Mouse (Mus musculus): ENCODE measurements around the gene Slfn3. TPM values are rescaled to one million over a fixed set of nuclear protein-coding genes. Genes with fewer than 3 reads are reported as not detected.
"Not testable (repeated sequence)": the region's sequence is repeated elsewhere in the genome, so short reads cannot be mapped to it uniquely, and the experiment has no call there.

Gene Slfn3
- polyA plus RNA-seq, 1 experiment from 2014 or later = 1.3 TPM

DNA sequence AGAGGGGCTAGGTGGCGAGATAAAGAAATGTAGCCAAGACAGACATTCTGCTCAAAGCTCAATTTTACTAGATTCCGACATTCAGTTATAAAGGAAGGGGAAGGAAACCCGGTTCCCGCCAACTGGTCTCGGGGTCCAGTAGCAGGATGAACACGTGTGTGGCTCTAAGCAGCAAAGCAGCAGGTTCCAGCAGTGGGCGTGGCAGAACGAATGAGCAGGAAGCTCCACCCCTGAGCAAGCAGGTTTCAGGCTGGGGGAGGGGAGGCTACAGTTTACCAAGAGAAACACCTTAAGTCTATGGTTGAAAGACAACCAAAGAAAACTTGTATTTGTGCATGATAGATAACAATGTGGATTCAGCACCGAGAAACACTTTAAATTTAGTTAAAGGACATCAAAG lies 46.3 kb downstream of the Slfn3 start:
- not testable (repeated sequence) for ATAC-seq (ENCODE audit: insufficient number of reproducible peaks, insufficient read depth, low FRiP score, low read depth); H3K27ac ChIP-seq (replicated peaks in 1 of 2; ENCODE audit: control insufficient read depth in 1 of 2, insufficient read depth in 1 of 2, low read depth in 2 of 2, low read length in 2 of 2); H3K36me3 ChIP-seq (ENCODE audit: control insufficient read depth, insufficient read depth, low read length); H3K27me3 ChIP-seq (ENCODE audit: control insufficient read depth, insufficient read depth, low read length); H3K9ac ChIP-seq (ENCODE audit: low read length); H3K9me3 ChIP-seq (ENCODE audit: control insufficient read depth, low read length); H3K4me3 ChIP-seq (ENCODE audit: control insufficient read depth in 1 of 2, insufficient read depth in 1 of 2, low read depth in 1 of 2, low read length in 2 of 2); H3K4me1 ChIP-seq (ENCODE audit: control insufficient read depth in 2 of 2, insufficient read depth in 2 of 2, low read length in 2 of 2); H3K4me2 ChIP-seq (ENCODE audit: low read length)
- WGBS = 72% methylated on average over 9 of the region's 9 CpGs

DNA sequence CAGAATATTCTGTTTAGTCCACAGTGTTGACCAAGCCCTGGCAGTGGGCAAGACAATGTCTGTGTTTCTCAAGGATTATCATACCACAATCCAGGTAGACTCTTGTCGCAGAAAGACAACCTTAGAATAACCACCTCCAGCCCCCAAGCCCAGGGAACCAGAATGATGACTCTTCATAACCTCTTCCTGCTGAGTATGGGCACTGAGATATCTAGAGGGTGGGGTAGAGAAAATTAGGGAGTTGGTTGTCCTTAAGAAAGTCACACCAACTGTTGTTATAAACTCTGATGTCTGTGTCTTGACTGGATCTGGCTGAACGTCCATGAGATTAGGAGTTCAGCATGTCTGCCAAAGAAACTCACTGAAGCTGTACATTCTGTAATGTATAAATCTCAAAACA lies 47.3 kb downstream of the Slfn3 start:
- H3K36me3 ChIP-seq (ENCODE audit: control insufficient read depth, insufficient read depth, low read length) = no peaks in the 10 kb centered on the region
- 75% methylated on average over 2 of the region's 2 CpGs for WGBS
- ATAC-seq (ENCODE audit: insufficient number of reproducible peaks, insufficient read depth, low FRiP score, low read depth) = no peak
- H3K4me2 ChIP-seq (ENCODE audit: low read length) = no peak overlapping the region
- H3K4me1 ChIP-seq (ENCODE audit: control insufficient read depth in 2 of 2, insufficient read depth in 2 of 2, low read length in 2 of 2) = no peaks in the 10 kb centered on the region
- no peak overlapping the region for H3K4me3 ChIP-seq (ENCODE audit: control insufficient read depth in 1 of 2, insufficient read depth in 1 of 2, low read depth in 1 of 2, low read length in 2 of 2)
- no peak overlapping the region for H3K27ac ChIP-seq (replicated peaks in 1 of 2; ENCODE audit: control insufficient read depth in 1 of 2, insufficient read depth in 1 of 2, low read depth in 2 of 2, low read length in 2 of 2)
- no peak overlapping the region for H3K9ac ChIP-seq (ENCODE audit: low read length)
- no peaks in the 10 kb centered on the region for H3K9me3 ChIP-seq (ENCODE audit: control insufficient read depth, low read length)
- H3K27me3 ChIP-seq (ENCODE audit: control insufficient read depth, insufficient read depth, low read length) = no peaks in the 10 kb centered on the region

DNA sequence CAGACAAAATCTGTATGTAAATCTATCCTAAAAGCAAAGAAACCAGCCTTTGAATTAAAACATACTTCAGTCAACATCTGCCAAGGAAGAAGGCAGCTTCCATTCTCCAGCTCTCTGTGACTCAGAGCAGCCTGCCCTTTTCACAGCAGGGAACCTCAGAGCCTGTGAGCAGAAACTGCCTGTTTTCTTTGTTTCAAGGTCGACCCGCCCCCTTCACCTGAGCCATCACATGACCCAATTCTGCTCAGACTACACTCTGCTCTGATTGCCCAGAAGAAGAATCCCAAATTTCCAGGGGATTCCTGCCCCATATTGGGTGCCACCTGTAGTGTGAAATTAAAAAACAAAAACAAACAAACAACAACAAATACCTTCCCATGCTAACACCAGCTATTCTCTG lies 48.7 kb downstream of the Slfn3 start:
- H3K36me3 ChIP-seq (ENCODE audit: control insufficient read depth, insufficient read depth, low read length) = no peaks in the 10 kb centered on the region
- no peaks in the 10 kb centered on the region for H3K4me1 ChIP-seq (ENCODE audit: control insufficient read depth in 2 of 2, insufficient read depth in 2 of 2, low read length in 2 of 2)
- H3K27me3 ChIP-seq (ENCODE audit: control insufficient read depth, insufficient read depth, low read length) = no peaks in the 10 kb centered on the region
- no peak overlapping the region for H3K9ac ChIP-seq (ENCODE audit: low read length)
- H3K4me2 ChIP-seq (ENCODE audit: low read length) = no peak overlapping the region
- no peaks in the 10 kb centered on the region for H3K9me3 ChIP-seq (ENCODE audit: control insufficient read depth, low read length)
- H3K4me3 ChIP-seq (ENCODE audit: control insufficient read depth in 1 of 2, insufficient read depth in 1 of 2, low read depth in 1 of 2, low read length in 2 of 2) = no peak overlapping the region
- H3K27ac ChIP-seq (replicated peaks in 1 of 2; ENCODE audit: control insufficient read depth in 1 of 2, insufficient read depth in 1 of 2, low read depth in 2 of 2, low read length in 2 of 2) = no peak overlapping the region
- WGBS = 9% methylated on average over 2 of the region's 2 CpGs
- ATAC-seq (ENCODE audit: insufficient number of reproducible peaks, insufficient read depth, low FRiP score, low read depth) = no peak

DNA sequence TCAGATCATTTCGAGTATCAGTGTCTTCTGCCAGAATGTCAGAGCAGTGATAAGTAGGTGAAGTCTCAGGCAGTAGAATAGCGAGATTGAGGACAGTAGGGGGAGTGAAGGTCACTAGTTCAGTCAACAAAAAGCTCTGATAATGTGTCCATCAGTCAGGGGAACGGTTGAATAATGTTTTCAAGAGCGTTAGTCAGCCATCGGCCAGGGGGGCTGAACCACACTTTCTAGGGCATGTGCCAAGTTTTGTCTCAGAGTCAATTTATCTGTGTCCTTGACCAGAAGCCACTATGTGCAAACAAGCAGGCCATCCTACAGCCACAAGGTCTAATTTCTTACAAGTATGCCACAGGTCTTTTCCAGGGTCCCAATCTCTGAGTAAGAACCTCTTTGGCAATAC lies 66.1 kb downstream of the Slfn3 start:
- not testable (repeated sequence) for H3K9ac ChIP-seq (ENCODE audit: low read length); H3K27ac ChIP-seq (replicated peaks in 1 of 2; ENCODE audit: control insufficient read depth in 1 of 2, insufficient read depth in 1 of 2, low read depth in 2 of 2, low read length in 2 of 2); ATAC-seq (ENCODE audit: insufficient number of reproducible peaks, insufficient read depth, low FRiP score, low read depth); H3K9me3 ChIP-seq (ENCODE audit: control insufficient read depth, low read length); H3K4me1 ChIP-seq (ENCODE audit: control insufficient read depth in 2 of 2, insufficient read depth in 2 of 2, low read length in 2 of 2); H3K4me2 ChIP-seq (ENCODE audit: low read length); H3K27me3 ChIP-seq (ENCODE audit: control insufficient read depth, insufficient read depth, low read length); H3K36me3 ChIP-seq (ENCODE audit: control insufficient read depth, insufficient read depth, low read length); H3K4me3 ChIP-seq (ENCODE audit: control insufficient read depth in 1 of 2, insufficient read depth in 1 of 2, low read depth in 1 of 2, low read length in 2 of 2)
- 28% methylated on average over 5 of the region's 5 CpGs for WGBS

DNA sequence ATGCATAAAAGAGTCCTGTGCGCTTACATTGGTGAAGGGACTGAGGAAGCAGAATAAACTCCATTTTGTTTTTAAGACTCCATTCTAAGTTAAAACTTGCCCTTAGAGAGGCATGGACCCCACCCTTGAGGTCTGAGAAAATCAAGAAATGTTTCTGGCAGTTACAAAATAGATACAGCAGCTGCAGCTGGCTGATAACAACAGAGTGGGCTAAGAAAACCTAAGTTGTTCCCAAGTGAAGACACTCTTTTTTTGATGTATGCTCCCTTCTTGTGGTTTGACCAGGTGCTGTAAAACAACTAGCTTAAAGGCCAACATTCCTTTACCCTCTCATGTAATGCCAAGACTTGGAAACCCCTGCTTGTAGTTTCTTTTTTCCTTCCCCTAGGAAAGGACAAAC lies 71.5 kb downstream of the Slfn3 start:
- H3K4me2 ChIP-seq (ENCODE audit: low read length) = no peak overlapping the region
- no peak for ATAC-seq (ENCODE audit: insufficient number of reproducible peaks, insufficient read depth, low FRiP score, low read depth)
- H3K9me3 ChIP-seq (ENCODE audit: control insufficient read depth, low read length) = no peaks in the 10 kb centered on the region
- 83% methylated on average over 1 of the region's 1 CpGs for WGBS
- H3K4me3 ChIP-seq (ENCODE audit: control insufficient read depth in 1 of 2, insufficient read depth in 1 of 2, low read depth in 1 of 2, low read length in 2 of 2) = no peak overlapping the region
- no peak overlapping the region for H3K27ac ChIP-seq (replicated peaks in 1 of 2; ENCODE audit: control insufficient read depth in 1 of 2, insufficient read depth in 1 of 2, low read depth in 2 of 2, low read length in 2 of 2)
- H3K27me3 ChIP-seq (ENCODE audit: control insufficient read depth, insufficient read depth, low read length) = no peaks in the 10 kb centered on the region
- no peak overlapping the region for H3K9ac ChIP-seq (ENCODE audit: low read length)
- H3K4me1 ChIP-seq (ENCODE audit: control insufficient read depth in 2 of 2, insufficient read depth in 2 of 2, low read length in 2 of 2) = no peaks in the 10 kb centered on the region
- H3K36me3 ChIP-seq (ENCODE audit: control insufficient read depth, insufficient read depth, low read length) = no peaks in the 10 kb centered on the region

DNA sequence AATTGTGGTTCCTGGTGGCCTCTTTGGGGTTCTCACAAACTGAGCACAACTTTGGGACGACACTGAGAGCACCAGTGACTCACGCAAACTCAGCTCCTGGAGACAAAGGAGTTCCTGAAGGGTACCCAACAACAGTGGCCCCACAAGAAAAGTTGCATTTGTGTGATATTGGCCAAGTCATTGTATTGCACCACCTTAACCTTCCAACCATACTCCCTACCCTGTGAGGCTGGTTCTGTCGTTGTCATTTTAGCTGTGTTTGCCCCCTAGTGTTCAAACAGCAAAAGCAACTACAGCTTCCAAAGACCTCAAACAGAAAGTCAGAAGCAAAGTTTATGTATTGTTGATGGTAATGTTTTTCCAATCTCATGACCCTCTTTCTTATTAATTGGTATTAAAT lies 72.0 kb downstream of the Slfn3 start:
- Histone ChIP-seq H3K27ac (replicated peaks in 1 of 2; ENCODE audit: control insufficient read depth in 1 of 2, insufficient read depth in 1 of 2, low read depth in 2 of 2, low read length in 2 of 2) (no peak overlapping the region), H3K4me3 (ENCODE audit: control insufficient read depth in 1 of 2, insufficient read depth in 1 of 2, low read depth in 1 of 2, low read length in 2 of 2) (no peak overlapping the region), H3K36me3 (ENCODE audit: control insufficient read depth, insufficient read depth, low read length) (no peaks in the 10 kb centered on the region), H3K27me3 (ENCODE audit: control insufficient read depth, insufficient read depth, low read length) (no peaks in the 10 kb centered on the region), H3K9ac (ENCODE audit: low read length) (no peak overlapping the region), H3K4me1 (ENCODE audit: control insufficient read depth in 2 of 2, insufficient read depth in 2 of 2, low read length in 2 of 2) (no peaks in the 10 kb centered on the region), H3K4me2 (ENCODE audit: low read length) (no peak overlapping the region), H3K9me3 (ENCODE audit: control insufficient read depth, low read length) (no peaks in the 10 kb centered on the region)
- WGBS = 52% methylated on average over 3 of the region's 3 CpGs
- no peak for ATAC-seq (ENCODE audit: insufficient number of reproducible peaks, insufficient read depth, low FRiP score, low read depth)

Other genes starting within 250 kb of the Slfn3 start
- gene Slfn5, start 240.0 kb upstream of the Slfn3 start, polyA plus RNA-seq (2014; fragmentation: Nextera tagmentation; extraction: Ambion mirVana) = 6.2 and 6.8 TPM in 2 replicates
- 12.4 and 13.8 TPM in 2 replicates for gene Slfn9, start 199.5 kb upstream of the Slfn3 start, polyA plus RNA-seq (2014; fragmentation: Nextera tagmentation; extraction: Ambion mirVana)
- gene Slfn8, start 170.5 kb upstream of the Slfn3 start, polyA plus RNA-seq (2014; fragmentation: Nextera tagmentation; extraction: Ambion mirVana) = 0.58 TPM in 2 replicates
- gene Slfn2, start 126.2 kb upstream of the Slfn3 start, polyA plus RNA-seq (2014; fragmentation: Nextera tagmentation; extraction: Ambion mirVana) = 4.5 and 5.5 TPM in 2 replicates
- gene Slfn1, start 74.5 kb upstream of the Slfn3 start, polyA plus RNA-seq (2014; fragmentation: Nextera tagmentation; extraction: Ambion mirVana) = 0.11 and 0.80 TPM in 2 replicates
- not detected in 2 replicates for gene Slfn4, start 16.1 kb upstream of the Slfn3 start, polyA plus RNA-seq (2014; fragmentation: Nextera tagmentation; extraction: Ambion mirVana)
- gene Slfn14, start 95.4 kb downstream of the Slfn3 start, polyA plus RNA-seq (2014; fragmentation: Nextera tagmentation; extraction: Ambion mirVana) = 0.15 and 0.32 TPM in 2 replicates
- 44.6 and 46.5 TPM in 2 replicates for gene Ap2b1, start 107.7 kb downstream of the Slfn3 start, polyA plus RNA-seq (2014; fragmentation: Nextera tagmentation; extraction: Ambion mirVana)
- 9.0 and 9.2 TPM in 2 replicates for gene Pex12, start 111.3 kb downstream of the Slfn3 start, polyA plus RNA-seq (2014; fragmentation: Nextera tagmentation; extraction: Ambion mirVana)
- 4.6 and 5.9 TPM in 2 replicates for gene Rasl10b, start 217.8 kb downstream of the Slfn3 start, polyA plus RNA-seq (2014; fragmentation: Nextera tagmentation; extraction: Ambion mirVana)
- gene Gas2l2, start 238.1 kb downstream of the Slfn3 start, polyA plus RNA-seq (2014; fragmentation: Nextera tagmentation; extraction: Ambion mirVana) = 0.09 TPM in 1 of 2 replicates, not detected in the other
- gene 1700020L24Rik, start 246.3 kb downstream of the Slfn3 start, polyA plus RNA-seq (2014; fragmentation: Nextera tagmentation; extraction: Ambion mirVana) = 1.4 and 1.8 TPM in 2 replicates